Mouse (Mus musculus) lung, postnatal 4 days (tissue): ENCODE measurements around the gene Nfib.

ENCODE experiments used
- DNase-seq, 2 experiments: peaks; one replicate each; pipeline ENCODE4 v3.0.0; 2021

The Nfib gene

GRCm38 (mm10) chr4:82588718-82589117 lies 116.8 kb downstream of the Nfib start:
- no peak for DNase-seq

GRCm38 (mm10) chr4:82587146-82587870 lies 118.2 kb downstream of the Nfib start:
- DNase-seq, result no peak

DNA sequence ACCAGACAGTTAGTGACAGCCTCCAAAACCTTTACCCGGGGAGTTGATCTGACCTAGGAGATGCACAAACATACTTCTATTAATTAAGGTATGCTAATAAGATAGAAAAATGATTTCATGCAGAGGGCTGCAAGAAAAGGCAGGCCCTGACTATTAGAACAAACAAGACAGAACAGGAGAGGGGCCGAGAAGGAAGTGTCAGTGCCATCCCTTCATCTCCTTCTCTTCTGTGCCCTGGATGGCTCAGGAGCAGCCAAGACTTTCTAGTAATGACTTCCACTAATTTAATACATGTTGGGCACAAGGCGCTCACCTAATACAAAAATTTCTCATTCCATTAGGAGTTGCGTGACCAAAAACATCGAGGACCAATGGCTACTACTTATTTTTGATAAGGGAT lies 118.9 kb downstream of the Nfib start:
- DNase-seq, result no peak

- no peak for DNase-seq
Observed at GRCm38 (mm10) chr4:82585536-82585935, 120.0 kb downstream of the Nfib start.

DNA sequence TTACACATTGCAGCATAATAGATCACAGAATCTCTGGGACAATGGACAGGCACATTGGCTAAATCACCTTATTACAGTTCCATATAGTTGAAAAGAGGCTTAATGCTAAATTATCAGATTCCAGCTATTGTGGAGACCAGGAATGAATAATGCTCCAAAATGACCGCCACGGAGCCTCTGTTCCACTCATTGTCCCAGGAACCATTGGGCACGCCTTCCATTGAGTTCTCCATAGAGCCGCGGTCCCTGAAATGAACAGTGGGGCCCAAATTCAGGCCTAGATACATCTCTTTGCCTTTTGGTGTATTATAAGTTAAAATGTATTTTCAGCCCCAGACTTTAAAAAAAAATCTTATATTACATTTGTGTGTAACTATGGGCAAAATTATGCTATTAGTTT lies 120.5 kb downstream of the Nfib start:
- no peak for DNase-seq

DNA sequence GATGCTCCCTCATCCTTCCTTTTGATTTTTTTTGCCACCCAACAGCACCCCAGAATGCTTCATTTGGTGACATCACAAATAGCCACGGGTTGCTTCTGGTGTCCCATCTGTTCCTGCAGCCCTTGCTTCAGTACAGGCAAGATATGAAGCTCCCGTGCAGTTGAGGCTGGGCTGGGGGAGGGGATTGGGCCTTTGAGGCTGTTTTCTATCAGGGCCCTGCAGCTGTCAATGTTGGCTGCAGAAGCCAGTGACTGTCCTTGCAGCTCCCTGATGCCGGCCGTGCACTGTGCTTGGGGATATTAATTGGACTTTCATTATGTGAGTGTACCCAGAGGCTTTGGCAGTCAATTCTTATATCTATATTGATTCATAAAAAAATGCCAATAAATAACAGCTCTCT lies 121.0 kb downstream of the Nfib start:
- no peak for DNase-seq

GRCm38 (mm10) chr4:82573291-82573605 lies 132.3 kb downstream of the Nfib start:
- DNase-seq, result no peak

DNA sequence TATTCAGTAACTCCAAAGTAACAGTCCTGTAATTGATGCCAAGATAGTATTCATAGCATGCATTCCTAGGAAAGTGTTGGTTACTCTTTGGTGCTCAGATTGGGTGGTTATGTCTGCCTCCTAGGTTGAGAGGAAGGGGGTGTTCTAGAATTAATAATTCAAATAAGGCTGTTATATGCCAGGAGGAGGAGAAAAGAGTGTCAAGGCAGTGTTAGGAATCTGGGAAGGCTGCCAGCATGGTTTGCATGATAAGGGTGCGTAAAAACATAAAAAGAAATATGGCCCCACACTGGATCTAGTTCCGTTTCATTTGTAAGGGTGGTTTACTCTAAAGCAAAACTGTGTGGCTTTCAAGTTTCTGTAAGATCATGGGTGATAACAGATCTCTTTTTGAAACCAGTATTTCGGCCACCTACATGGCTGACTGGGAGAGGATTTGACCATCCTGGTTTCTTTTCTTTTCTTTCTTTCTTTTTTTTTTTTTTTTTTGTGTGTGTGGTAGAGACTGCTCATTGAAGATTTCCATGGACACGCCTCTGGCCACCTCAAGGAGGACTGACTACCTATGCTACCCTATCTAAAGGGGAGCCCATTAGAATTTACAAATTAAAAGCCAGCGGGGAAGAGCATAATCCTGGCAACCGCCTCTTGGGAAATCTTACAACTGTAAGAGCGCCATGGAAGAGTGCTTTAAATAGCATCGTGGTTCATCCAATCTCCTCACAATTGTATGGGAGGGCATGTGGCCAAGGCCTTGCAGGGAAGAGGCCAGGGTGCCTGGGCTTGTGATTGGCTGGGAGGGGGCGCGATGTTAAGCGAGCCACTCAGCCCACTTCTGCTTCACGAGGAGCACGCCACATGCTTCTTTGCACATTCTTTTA lies 132.9 kb downstream of the Nfib start:
- peak in 1 of 2 experiments; percentile 42 for DNase-seq

DNA sequence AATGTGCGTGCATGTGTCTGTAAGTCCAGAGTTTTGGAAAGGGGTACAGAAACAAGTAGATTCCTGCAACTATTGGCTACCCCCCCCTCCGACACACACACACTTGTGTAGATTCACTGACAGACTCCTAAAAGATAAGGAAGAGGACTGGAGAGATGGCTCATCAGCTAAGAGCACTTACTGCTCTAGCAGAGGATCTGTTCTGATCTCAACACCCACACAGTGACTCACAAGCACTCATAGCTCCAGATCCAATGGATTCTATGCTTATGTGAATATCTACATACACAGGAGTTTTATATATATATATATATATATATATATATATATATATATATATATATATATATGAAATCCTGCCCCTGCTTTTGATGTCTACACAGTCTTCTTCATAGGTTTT lies 146.7 kb downstream of the Nfib start:
- no peak for DNase-seq

- DNase-seq, result peak in 1 of 2 experiments; percentile 59
Observed at GRCm38 (mm10) chr4:82555673-82556171, 149.8 kb downstream of the Nfib start.

DNA sequence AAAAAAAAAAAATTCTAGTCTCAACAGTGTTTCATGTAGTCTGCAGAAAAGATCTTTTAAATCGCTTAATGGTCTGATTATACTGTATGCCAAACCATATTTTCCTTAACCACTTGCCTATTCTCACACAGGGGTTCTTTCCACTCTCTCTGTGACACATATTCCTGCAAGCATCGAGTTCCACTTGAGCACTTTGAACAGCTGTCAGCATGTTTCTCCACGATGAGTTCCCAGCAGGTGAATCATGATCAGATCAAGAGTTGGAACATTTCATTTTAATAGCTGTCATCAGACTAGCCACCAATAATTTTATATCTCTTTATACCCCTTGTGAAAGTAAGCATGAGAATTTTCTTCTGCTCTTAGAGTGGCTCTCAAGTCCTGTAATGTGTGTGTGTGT lies 151.9 kb downstream of the Nfib start:
- no peak for DNase-seq

- peak in 1 of 2 experiments; percentile 23 for DNase-seq
Observed at GRCm38 (mm10) chr4:82552238-82552637, 153.3 kb downstream of the Nfib start.

- DNase-seq, result no peak
Observed at GRCm38 (mm10) chr4:82549762-82550380, 155.7 kb downstream of the Nfib start.

DNA sequence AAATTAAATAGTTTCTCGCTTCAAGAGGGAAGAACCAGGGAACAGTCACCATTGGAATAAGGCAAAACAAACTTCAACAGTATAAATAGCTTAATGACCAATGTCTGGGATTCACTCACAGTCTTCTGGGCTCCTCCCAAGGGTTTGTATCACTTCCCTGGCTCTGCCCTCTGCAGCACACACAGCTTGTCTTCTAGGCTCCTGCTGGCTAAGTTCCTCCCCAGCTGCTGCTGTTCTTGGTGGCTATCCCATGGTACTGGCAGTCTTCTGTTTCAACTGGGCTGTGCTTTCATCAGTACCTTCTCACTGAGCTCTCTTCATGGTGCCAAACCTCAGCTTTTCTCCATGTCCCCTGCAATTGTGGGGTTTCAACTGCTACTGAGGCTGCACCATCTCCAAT lies 157.3 kb downstream of the Nfib start:
- DNase-seq, result peak in 1 of 2 experiments; percentile 25

- no peak for DNase-seq
Observed at GRCm38 (mm10) chr4:82543936-82544335, 161.6 kb downstream of the Nfib start.

GRCm38 (mm10) chr4:82543398-82543740 lies 162.2 kb downstream of the Nfib start:
- DNase-seq, result no peak

GRCm38 (mm10) chr4:82542656-82543397 lies 162.7 kb downstream of the Nfib start:
- no peak for DNase-seq

GRCm38 (mm10) chr4:82541894-82542510 lies 163.5 kb downstream of the Nfib start:
- DNase-seq, result peak; percentile 68 to 82

DNA sequence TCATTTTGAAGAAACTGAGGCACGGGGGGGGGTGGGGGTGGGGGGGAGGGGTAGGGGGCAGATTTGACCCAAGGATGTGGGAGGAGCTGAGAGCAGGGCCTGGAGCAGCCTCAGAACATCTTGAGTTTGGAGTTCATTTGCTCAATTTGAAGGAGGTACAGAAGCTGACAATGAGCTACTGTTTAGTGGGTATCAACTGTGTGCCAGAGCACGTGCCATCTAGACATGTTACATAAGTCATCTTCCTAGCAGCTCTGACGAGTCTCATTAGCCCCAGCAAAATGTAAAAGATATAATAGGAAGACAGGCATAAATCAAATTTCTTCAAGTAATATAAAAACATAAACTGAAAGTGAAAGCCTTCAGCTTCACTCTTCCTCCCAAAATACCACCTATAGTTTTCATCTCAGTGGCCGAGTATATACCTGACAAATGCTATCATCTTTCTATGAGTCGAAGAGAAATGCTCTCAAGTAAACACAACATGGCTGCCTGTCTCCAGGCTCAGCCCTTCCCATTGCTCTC lies 165.0 kb downstream of the Nfib start:
- DNase-seq, result no peak

- no peak for DNase-seq
Observed at GRCm38 (mm10) chr4:82540048-82540410, 165.5 kb downstream of the Nfib start.

DNA sequence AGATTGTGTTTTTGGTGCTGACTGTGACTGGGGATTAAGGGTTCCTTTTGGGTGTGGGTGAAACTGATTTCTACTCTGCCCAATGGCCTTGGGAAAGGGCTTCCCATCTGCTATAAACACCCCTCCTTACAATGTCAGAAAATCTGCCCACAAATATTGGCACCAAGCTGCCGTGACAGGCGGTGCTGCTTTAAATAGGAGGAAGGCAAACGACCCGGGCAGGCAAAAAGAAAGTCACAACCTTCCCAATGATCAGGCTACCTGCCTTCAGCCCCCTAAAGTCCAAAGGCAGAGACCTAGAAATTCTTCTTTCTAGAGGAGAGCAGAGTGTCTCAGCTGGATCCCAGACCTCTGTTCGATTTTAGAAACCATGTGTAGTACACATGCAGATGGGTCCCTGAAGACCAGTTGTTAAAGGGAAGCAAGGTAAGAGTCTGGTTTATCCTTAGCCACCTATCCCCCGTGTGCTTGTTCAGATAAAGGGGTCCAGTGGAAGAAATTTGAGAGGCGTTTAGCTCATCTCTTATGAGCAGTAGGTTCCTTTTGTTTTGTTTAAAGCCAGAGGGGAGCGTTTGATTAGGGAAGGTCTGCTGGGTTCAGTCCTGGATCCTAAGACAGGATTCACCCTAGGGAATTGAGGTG lies 166.0 kb downstream of the Nfib start:
- DNase-seq, result no peak

DNA sequence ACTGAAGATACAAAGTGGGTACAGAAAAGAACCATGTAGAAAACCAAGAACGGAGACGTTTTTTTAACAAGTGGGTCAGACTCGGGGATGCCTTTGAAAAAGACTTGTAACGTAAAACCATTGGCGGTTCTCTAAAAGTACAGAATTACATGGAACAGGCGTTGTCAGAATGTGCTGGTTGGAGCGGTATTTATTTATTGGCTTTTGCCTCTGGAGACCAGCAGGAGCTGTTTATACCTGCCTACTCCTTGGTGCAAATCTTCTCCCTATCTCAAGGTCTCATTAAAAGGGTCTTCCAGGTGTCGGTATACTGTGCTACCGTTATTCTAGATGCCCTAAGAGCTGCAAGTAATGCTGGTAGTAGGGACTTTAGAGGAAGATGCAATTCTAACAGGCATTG lies 166.7 kb downstream of the Nfib start:
- DNase-seq, result no peak
